ENCODE assay signal across 16 mouse cellular contexts in the genomic region with DNA sequence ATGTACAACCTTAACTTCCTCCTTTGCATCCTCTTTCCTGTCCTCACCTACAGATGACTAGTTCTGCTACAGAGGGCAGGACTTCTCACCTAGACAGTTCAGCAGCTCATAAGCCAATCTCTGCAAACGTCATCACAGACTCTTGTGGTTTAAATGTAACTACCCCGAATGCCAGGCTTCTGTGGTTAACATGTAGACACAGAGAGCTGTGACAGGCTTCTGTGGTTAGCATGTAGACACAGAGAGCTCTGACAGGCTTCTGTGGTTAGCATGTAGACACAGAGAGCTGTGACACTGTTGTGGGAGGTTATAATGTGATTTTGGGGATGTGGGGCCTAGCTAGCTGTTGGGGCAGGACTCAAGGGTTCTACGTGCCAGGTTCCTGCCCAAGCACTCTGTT.
DNase-seq lines count a peak whose midpoint lies in the region; ATAC-seq lines count a peak whose summit lies in the region.
"Had no signal": no experiment of that assay in that cellular context is flagged by ENCODE, and none has a peak within 500 bp of the region (broad histone marks: within the 10 kb centered on the region; RNA-seq: fewer than 3 reads in every experiment).

No protein-coding gene starts in this region.

- no peak overlapping the region for H3K4me3 ChIP-seq in midbrain, embryonic 13.5 days (replicated peaks)
- H3K4me3 ChIP-seq: embryonic facial prominence, embryonic 13.5 days; forebrain, embryonic 15.5 days; limb, embryonic 15.5 days had no signal

- no peak overlapping the region for H3K9ac ChIP-seq in midbrain, embryonic 13.5 days (replicated peaks)
- H3K9ac ChIP-seq: embryonic facial prominence, embryonic 13.5 days; forebrain, embryonic 15.5 days; limb, embryonic 15.5 days had no signal

- 83% methylated on average over 3 of the region's 3 CpGs for WGBS in midbrain, embryonic 13.5 days

- no peak overlapping the region for H3K4me2 ChIP-seq in midbrain, embryonic 13.5 days (replicated peaks)
- H3K4me2 ChIP-seq: embryonic facial prominence, embryonic 13.5 days; forebrain, embryonic 15.5 days; limb, embryonic 15.5 days had no signal

- H3K36me3 ChIP-seq in midbrain, embryonic 13.5 days: peaks cover 22% of the 10 kb centered on the region; the same call in 1 of the 2 replicates
- H3K36me3 ChIP-seq: embryonic facial prominence, embryonic 13.5 days; limb, embryonic 15.5 days had no signal

- H3K27ac ChIP-seq in midbrain, embryonic 13.5 days: no peak overlapping the region
- H3K27ac ChIP-seq: embryonic facial prominence, embryonic 13.5 days; forebrain, embryonic 15.5 days; limb, embryonic 15.5 days had no signal

- H3K9me3 ChIP-seq in midbrain, embryonic 13.5 days: no peaks in the 10 kb centered on the region
- H3K9me3 ChIP-seq: embryonic facial prominence, embryonic 13.5 days; forebrain, embryonic 15.5 days; limb, embryonic 15.5 days had no signal

- DNase-seq in 3134 (ENCODE audit: extremely low read depth, insufficient read length, low spot score) (peak; percentile 29), 416B (ENCODE audit: low read depth) (peak; percentile 86)
- DNase-seq in c-Kit-positive CD71-negative TER-119-negative erythroid progenitor cells, embryonic 14.5 days (ENCODE audit: low read depth): peak; percentile 50
- DNase-seq in frontal cortex, postnatal 36 days (ENCODE audit: low spot score in 2 of 2): no peak
- DNase-seq in layer of hippocampus, postnatal 25 days (ENCODE audit: extremely low spot score in 1 of 2, low spot score in 1 of 2): no peak
- no peak for DNase-seq in right cerebral cortex, postnatal 25 days
- DNase-seq: cerebellum, postnatal 25 days; heart, postnatal 14 days; kidney, postnatal 14 days; right cerebral cortex, postnatal 4 days had no signal

- no peaks in the 10 kb centered on the region for H3K27me3 ChIP-seq in midbrain, embryonic 13.5 days
- H3K27me3 ChIP-seq: embryonic facial prominence, embryonic 13.5 days; forebrain, embryonic 15.5 days; limb, embryonic 15.5 days had no signal

- H3K4me1 ChIP-seq in midbrain, embryonic 13.5 days (replicated peaks): no peaks in the 10 kb centered on the region
- H3K4me1 ChIP-seq: embryonic facial prominence, embryonic 13.5 days; forebrain, embryonic 15.5 days; limb, embryonic 15.5 days had no signal

- ATAC-seq in monocyte, adult 5-6 weeks (replicated peaks; ENCODE audit: insufficient number of reproducible peaks, low FRiP score, low TSS enrichment, poor library complexity, severe bottlenecking): peak; percentile 89
- no peak for ATAC-seq in midbrain, embryonic 13.5 days
- ATAC-seq: forebrain, embryonic 15.5 days; lung, postnatal 0 days had no signal

Comparison
In these comparisons a context has a peak if more than half of its experiments do, and no peak if none do; other contexts are left out.
1. DNase-seq: peak in 3134 (single experiment), 416B (single experiment) and c-Kit-positive CD71-negative TER-119-negative erythroid progenitor cells, embryonic 14.5 days (single experiment); none in frontal cortex, postnatal 36 days (0 of 2), layer of hippocampus, postnatal 25 days (0 of 2) and right cerebral cortex, postnatal 25 days (single experiment).